Mouse (Mus musculus): ENCODE measurements at regions not wholly inside any gene's neighbourhood (a gene's known extent, or its start where the extent isn't known, plus 50 kb on each side); places are given as distances from the start of the nearest gene placed in this dataset.

DNA sequence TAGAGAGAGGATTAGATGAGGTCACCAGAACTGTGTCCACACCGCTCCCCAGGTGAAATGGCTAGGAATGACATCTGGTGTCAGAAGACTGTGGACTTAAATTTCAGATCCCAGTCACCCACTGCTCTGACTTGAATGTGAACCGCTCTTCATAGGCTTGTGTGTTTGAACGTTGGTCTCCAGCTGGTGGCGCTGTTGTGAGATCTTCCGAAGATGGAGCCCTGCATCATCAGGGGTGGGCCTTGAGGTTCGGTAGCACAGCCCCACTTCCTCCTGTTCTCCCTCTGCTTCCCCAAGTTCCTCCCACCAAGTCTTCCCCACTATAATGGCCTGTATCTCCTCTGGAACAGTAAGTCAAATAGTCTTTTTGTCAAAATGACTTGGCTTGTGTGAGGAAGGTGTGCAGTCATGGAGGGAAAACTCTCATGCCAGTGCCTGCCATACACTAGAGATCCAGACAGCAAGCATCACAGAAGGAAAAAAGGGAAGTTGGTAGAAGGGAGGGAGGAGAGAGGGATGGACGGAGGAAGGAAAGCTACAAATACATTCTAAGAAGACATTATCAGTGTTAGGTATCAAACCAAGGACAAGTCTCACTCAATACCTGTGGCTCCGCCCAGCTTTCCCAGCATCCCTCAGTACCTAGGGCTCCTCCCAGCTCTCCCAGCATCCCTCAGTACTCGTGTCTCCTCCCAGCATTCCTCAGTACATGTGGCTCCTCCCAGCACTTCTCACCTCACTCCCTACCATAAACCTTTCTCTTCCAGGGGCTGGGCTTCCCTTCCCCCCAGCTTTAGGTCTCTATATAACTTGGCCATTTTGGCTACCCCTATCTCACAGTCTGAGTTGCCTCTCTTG, 423.9 kb upstream of the Jarid2 start:
- TF ChIP-seq CTCF (IDR thresholded peaks at IDR 0.05; ENCODE audit: control insufficient read depth, insufficient read depth, insufficient read length) (peak; percentile 21), USF1 (IDR thresholded peaks at IDR 0.05; ENCODE audit: low read depth) (no peak), MAX (IDR thresholded peaks at IDR 0.05) (no peak), FOSL1 (IDR thresholded peaks at IDR 0.05; ENCODE audit: insufficient read depth, low read length, poor library complexity, severe bottlenecking) (no peak), MYOD1 (IDR thresholded peaks at IDR 0.05; ENCODE audit: control insufficient read depth, insufficient read length, low read depth) (no peak), CEBPB (IDR thresholded peaks at IDR 0.05; ENCODE audit: low read depth) (no peak), MYOG (IDR thresholded peaks at IDR 0.05; ENCODE audit: control insufficient read depth, extremely low read depth, insufficient read length) (no peak)

All from C2C12 (cell line).